Mouse (Mus musculus): ENCODE results near the gene Rcsd1.

- TF ChIP-seq CTCF (conservative IDR thresholded peaks at IDR 0.05; ENCODE audit: insufficient read depth, insufficient read length, low read depth, low read length) (no peak), POLR2A (IDR thresholded peaks at IDR 0.05; ENCODE audit: low read depth, low read length) (no peak)
These were observed 74.3 kb downstream of the Rcsd1 start for GRCm38 (mm10) chr1:165635055-165635897.
